Mouse (Mus musculus) C2C12 (cell line): ENCODE measurements around the gene Lhb. TPM values are rescaled to one million over a fixed set of nuclear protein-coding genes. Genes with fewer than 3 reads are reported as not detected.

Experiments
- H3K27me3 ChIP-seq: one replicate; pipeline ENCODE4 v1.6.1; 2011; ENCODE audit not compliant: control insufficient read depth, insufficient read depth, insufficient read length
- H3K36me3 ChIP-seq: one replicate; pipeline ENCODE4 v1.6.1; 2011; ENCODE audit not compliant: control insufficient read depth, insufficient read depth
- H3K4me3 ChIP-seq: one replicate; pipeline ENCODE4 v1.5.1; 2011; ENCODE audit warnings: mild to moderate bottlenecking, control low read depth; ENCODE audit not compliant: poor library complexity, insufficient read depth, severe bottlenecking
- H3K79me2 ChIP-seq: one replicate; pipeline ENCODE4 v1.6.1; 2011; ENCODE audit not compliant: control insufficient read depth, insufficient read depth
- H3K79me3 ChIP-seq: one replicate; pipeline ENCODE4 v1.6.1; 2011; ENCODE audit warnings: low read depth, control low read depth
- H3ac ChIP-seq: one replicate; pipeline ENCODE3; 2011; ENCODE audit warnings: low read depth; ENCODE audit not compliant: control insufficient read depth, insufficient read length
- CEBPB ChIP-seq: IDR thresholded peaks from one replicate; pipeline ENCODE4 v1.6.1; 2011; ENCODE audit warnings: low read depth, mild to moderate bottlenecking, control low read depth, moderate library complexity
- CTCF ChIP-seq: IDR thresholded peaks from one replicate; pipeline ENCODE4 v1.5.1; 2011; ENCODE audit not compliant: control insufficient read depth, insufficient read depth, insufficient read length
- FOSL1 ChIP-seq: IDR thresholded peaks from one replicate; pipeline ENCODE4 v1.8.0; 2011; ENCODE audit warnings: mild to moderate bottlenecking, low read length; ENCODE audit not compliant: poor library complexity, insufficient read depth, severe bottlenecking
- MAX ChIP-seq: IDR thresholded peaks from one replicate; pipeline ENCODE4 v1.6.1; 2011; ENCODE audit warnings: mild to moderate bottlenecking, control low read depth
- MYOD1 ChIP-seq: IDR thresholded peaks from one replicate; pipeline ENCODE4 v1.6.1; 2011; ENCODE audit warnings: low read depth; ENCODE audit not compliant: control insufficient read depth, insufficient read length
- MYOG ChIP-seq: IDR thresholded peaks from one replicate; pipeline ENCODE4 v1.6.1; 2011; ENCODE audit not compliant: control insufficient read depth, insufficient read length; ENCODE audit errors: extremely low read depth
- USF1 ChIP-seq: IDR thresholded peaks from one replicate; pipeline ENCODE4 v1.6.1; 2011; ENCODE audit warnings: low read depth, mild to moderate bottlenecking, control low read depth, moderate library complexity
- polyA plus RNA-seq: library from polyadenylated mRNA; unstranded; fragments of >200 nt; fragmentation: generic; extraction: Trizol; gene quantifications from one replicate; pipeline ENCODE4 v1.2.1, GENCODE M21; 2012; ENCODE audit warnings: missing spikeins

Gene Lhb
- polyA plus RNA-seq, 1 experiment = not detected

DNA sequence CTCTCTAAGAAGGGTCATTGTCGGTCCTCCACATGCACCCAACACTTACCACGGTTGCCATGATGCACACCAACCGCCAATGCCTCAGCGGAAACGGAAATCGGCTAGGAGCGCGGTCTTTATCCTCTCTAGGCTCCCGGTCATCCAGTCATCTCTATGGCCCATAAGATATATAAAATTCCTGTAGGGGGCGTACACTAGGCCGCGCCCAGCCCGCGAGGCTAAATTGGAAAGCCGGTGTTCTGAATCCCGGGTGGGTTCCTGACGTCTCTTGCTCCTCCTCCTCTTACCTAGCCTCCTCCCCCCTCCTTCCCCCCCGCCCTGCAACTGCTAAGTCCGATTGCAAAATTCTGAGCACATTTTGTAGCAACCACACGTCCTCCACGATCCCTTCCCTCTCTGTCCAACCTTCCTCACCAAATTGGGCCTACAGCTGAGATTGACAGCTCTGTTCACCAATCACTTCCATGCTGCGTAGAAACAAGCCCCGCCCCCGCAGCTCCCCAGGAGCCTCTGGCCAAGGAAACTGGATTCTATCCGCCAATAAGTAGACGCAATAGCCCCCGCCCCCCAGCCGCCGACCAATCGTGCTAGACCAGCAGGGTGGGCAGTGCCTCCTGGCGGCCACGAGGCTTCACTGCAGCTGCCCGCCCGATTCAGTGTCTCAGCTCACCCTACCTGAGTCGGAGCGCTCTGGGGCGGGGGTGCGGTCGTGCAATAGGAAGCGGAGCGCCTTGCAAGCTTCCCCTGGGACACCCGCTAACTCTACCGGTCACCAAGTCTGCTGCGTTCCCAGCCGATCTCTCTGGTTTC, 13.8 kb downstream of the Lhb start, which contains the start of gene Gys1:
TSS of gene Gys1 (plus strand) at position 642 of the 813 bp plus-strand sequence.
- Histone ChIP-seq H3K27me3 (no peaks in the 10 kb centered on the region), H3K36me3 (peaks cover 13% of the 10 kb centered on the region), H3K79me2 (peaks cover 75% of the 10 kb centered on the region), H3K79me3 (peaks cover 36% of the 10 kb centered on the region), H3K4me3 (peak within 1 kb of the TSS; percentile 89), H3ac (peak within 1 kb of the TSS; percentile 91)
- TF ChIP-seq FOSL1 (no peak), USF1 (no peak), CTCF (peak; percentile 98), MAX (no peak), CEBPB (peak; percentile 87), MYOG (no peak), MYOD1 (no peak)

DNA sequence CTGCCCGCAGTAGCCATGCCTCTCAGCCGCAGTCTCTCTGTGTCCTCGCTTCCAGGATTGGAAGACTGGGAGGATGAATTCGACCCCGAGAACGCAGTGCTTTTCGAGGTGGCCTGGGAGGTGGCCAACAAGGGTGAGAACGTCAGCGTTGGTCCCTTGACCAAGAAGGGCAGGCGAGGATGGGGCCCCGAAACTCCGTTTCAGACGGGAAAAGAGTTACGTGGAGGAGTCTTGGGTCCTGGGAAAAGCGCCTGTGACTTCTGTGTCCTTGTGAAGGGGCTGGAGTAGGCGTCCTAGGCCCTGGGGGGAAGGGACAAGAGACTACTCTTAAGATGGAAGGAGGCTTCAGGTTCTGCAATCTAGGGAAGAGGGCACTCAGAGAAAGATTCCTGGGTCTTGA, 14.4 kb downstream of the Lhb start:
- Histone ChIP-seq H3K79me2 (peaks cover 69% of the 10 kb centered on the region), H3K4me3 (peak overlapping the region; percentile 44), H3ac (peak overlapping the region; percentile 68), H3K27me3 (no peaks in the 10 kb centered on the region), H3K36me3 (peaks cover 13% of the 10 kb centered on the region), H3K79me3 (peaks cover 36% of the 10 kb centered on the region)
- TF ChIP-seq MYOD1 (no peak), MAX (no peak), MYOG (no peak), CEBPB (no peak), FOSL1 (no peak), CTCF (no peak), USF1 (no peak)

DNA sequence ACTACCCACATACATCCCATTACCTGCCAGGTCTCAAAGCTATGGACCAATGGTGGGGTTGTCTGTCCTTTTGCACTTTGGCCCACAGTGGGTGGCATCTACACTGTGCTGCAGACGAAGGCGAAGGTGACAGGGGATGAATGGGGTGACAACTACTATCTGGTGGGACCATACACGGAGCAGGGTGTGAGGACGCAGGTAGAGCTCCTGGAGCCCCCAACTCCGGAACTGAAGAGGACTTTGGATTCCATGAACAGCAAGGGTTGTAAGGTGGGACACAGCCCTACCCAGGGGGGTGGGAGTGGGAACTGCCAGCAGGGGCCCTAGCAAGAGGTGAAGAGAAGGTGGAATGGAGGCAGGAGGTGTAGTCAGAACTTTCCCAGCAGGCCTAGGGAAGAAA, 15.8 kb downstream of the Lhb start:
- no peak overlapping the region for H3K4me3 ChIP-seq
- H3K36me3 ChIP-seq = peaks cover 7% of the 10 kb centered on the region
- TF ChIP-seq MAX (no peak), FOSL1 (no peak), USF1 (no peak), MYOD1 (no peak), MYOG (no peak), CTCF (no peak), CEBPB (no peak)
- no peak overlapping the region for H3ac ChIP-seq
- H3K79me3 ChIP-seq = peaks cover 28% of the 10 kb centered on the region
- peaks cover 55% of the 10 kb centered on the region for H3K79me2 ChIP-seq
- H3K27me3 ChIP-seq = no peaks in the 10 kb centered on the region

DNA sequence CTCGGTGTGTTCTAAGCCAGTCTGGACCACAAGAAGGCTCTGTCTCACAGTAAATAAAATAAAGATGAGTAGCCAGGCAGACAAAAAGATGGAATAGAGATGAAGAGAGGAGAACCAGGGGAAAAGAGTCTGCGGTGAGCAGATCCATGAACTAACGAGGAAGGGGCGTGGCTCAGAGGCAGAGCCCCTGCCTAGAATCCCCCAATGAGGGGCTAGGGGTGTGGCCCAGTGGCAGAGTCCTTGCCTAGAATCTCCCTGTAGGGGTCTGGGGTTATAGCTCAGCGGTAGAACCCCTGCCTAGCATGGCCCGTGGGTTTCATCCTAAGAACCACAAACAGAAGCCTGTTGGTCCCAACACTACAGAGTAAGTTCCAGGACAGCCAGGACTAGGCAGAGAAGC, 16.4 kb downstream of the Lhb start:
- TF ChIP-seq USF1 (no peak), MYOD1 (no peak), MYOG (no peak), CEBPB (no peak), MAX (no peak), CTCF (no peak), FOSL1 (no peak)
- Histone ChIP-seq H3K79me2 (peaks cover 49% of the 10 kb centered on the region), H3K36me3 (peaks cover 11% of the 10 kb centered on the region), H3K79me3 (peaks cover 21% of the 10 kb centered on the region), H3K4me3 (no peak overlapping the region), H3K27me3 (no peaks in the 10 kb centered on the region), H3ac (no peak overlapping the region)

DNA sequence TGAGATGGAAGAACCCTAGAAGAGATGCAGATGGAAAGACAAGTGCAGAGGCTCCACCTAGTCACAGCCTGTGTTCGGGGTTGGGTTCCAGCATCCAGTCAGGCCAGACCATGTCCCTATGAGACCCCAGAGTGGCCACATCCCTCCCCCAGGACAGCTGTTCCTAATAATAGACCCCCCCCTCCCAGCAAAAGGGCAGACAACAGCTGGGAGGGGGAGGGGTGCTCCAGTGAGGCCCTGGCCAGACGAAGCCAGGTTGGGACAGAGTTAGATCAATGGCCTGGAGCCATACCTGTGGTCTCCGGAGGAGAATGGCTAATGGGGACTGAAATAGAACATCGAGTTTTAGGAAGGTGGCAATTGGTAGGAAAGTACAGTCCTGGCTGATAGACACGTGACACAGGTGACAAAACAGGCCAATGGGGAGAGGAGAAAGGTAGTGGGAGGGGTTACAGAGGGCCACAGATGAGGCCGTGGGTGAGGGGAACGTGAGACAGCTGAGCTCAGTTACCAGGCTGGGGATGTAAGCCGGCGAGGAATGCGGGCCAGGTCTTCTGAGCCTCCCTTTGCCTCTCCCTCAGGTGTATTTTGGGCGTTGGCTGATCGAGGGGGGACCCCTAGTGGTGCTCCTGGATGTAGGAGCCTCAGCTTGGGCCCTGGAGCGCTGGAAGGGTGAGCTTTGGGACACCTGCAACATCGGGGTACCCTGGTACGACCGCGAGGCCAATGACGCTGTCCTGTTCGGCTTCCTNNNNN, 17.1 kb downstream of the Lhb start, which contains the start of gene Ruvbl2:
TSS of gene Ruvbl2 (minus strand) at position 576 of the 756 bp plus-strand sequence.
- no peak within 1 kb of the TSS for H3ac ChIP-seq
- H3K79me3 ChIP-seq = peaks cover 15% of the 10 kb centered on the region
- H3K4me3 ChIP-seq = no peak within 1 kb of the TSS
- TF ChIP-seq FOSL1 (no peak), MAX (no peak)
- peaks cover 43% of the 10 kb centered on the region for H3K79me2 ChIP-seq
- H3K36me3 ChIP-seq = peaks cover 11% of the 10 kb centered on the region
- H3K27me3 ChIP-seq = no peaks in the 10 kb centered on the region
